Mouse (Mus musculus): Measurements from ENCODE around the gene Mup19.
"Not testable (repeated sequence)": the region's sequence is repeated elsewhere in the genome, so short reads cannot be mapped to it uniquely, and the experiment has no call there.

Mup19 gene

GRCm38 (mm10) chr4:61782169-61782568 lies at the start of gene Mup19:
TSS of gene Mup19 (minus strand) at chr4:61782269.
- not testable (repeated sequence) for DNase-seq (ENCODE audit: low spot score)

GRCm38 (mm10) chr4:61829211-61829610 lies 47.1 kb upstream of the Mup19 start:
- DNase-seq (ENCODE audit: low spot score) = no peak

- DNase-seq (ENCODE audit: low spot score) = no peak
Measured at GRCm38 (mm10) chr4:61823185-61823584, 41.1 kb upstream of the Mup19 start.

GRCm38 (mm10) chr4:61822541-61822940 lies 40.5 kb upstream of the Mup19 start:
- DNase-seq (ENCODE audit: low spot score) = not testable (repeated sequence)

GRCm38 (mm10) chr4:61815602-61816001 lies 33.5 kb upstream of the Mup19 start:
- no peak for DNase-seq (ENCODE audit: low spot score)

- no peak for DNase-seq (ENCODE audit: low spot score)
Measured at GRCm38 (mm10) chr4:61813435-61813834, 31.4 kb upstream of the Mup19 start.

- peak; percentile 55 for DNase-seq (ENCODE audit: low spot score)
Measured at GRCm38 (mm10) chr4:61811193-61811592, 29.1 kb upstream of the Mup19 start.

- not testable (repeated sequence) for DNase-seq (ENCODE audit: low spot score)
Measured at GRCm38 (mm10) chr4:61808926-61809325, 26.9 kb upstream of the Mup19 start.

GRCm38 (mm10) chr4:61789699-61790098 lies 7.6 kb upstream of the Mup19 start:
- not testable (repeated sequence) for DNase-seq (ENCODE audit: low spot score)

- DNase-seq (ENCODE audit: low spot score) = not testable (repeated sequence)
Measured at GRCm38 (mm10) chr4:61784231-61784630, 2.2 kb upstream of the Mup19 start.
